Mouse (Mus musculus): Measurements from ENCODE around the gene Gm20431. TPM values are rescaled to one million over a fixed set of nuclear protein-coding genes. Genes with fewer than 3 reads are reported as not detected.
A peak's percentile ranks its signal among the peaks of the same experiment; 100 is the strongest.
"Not testable (repeated sequence)": the region's sequence is repeated elsewhere in the genome, so short reads cannot be mapped to it uniquely, and the experiment has no call there.

The Gm20431 gene
- polyA plus RNA-seq, 1 experiment from 2014 or later: 10.8 TPM

DNA sequence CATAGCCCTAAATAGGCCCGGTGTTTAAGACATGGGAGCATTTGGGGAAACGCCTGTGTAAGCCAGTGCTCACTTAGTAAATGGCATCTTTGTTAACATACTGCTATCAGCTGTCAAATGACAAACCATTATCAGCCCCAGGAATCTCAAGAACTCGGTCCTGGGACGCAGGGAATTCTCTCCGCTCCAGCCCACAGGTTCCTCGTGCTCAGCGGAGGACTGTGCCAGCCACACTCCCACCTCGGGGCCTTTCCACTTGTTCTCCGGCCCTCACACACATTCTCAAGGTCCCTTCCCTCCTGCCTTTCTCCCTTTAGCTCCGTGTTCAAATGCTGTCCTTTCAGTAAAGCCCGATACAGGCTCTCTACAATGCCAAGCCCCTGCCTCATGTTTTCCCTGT, 2.6 kb downstream of the Gm20431 start:
- no peak overlapping the region for H3K27ac ChIP-seq
- H3K27me3 ChIP-seq: peaks cover 5% of the 10 kb centered on the region; the same call in 1 of the 2 replicates
- peaks cover 15% of the 10 kb centered on the region for H3K36me3 ChIP-seq
- peak overlapping the region; percentile 97; the same call in 1 of the 2 replicates for H3K4me2 ChIP-seq (replicated peaks)
- H3K9ac ChIP-seq: no peak overlapping the region
- no peak for ATAC-seq (ENCODE audit: insufficient number of reproducible peaks, insufficient read depth, low FRiP score, low TSS enrichment)
- no peak overlapping the region for H3K4me3 ChIP-seq
- peaks cover 40% of the 10 kb centered on the region for H3K4me1 ChIP-seq
- 57% methylated on average over 11 of the region's 11 CpGs for WGBS
- H3K9me3 ChIP-seq: no peaks in the 10 kb centered on the region

DNA sequence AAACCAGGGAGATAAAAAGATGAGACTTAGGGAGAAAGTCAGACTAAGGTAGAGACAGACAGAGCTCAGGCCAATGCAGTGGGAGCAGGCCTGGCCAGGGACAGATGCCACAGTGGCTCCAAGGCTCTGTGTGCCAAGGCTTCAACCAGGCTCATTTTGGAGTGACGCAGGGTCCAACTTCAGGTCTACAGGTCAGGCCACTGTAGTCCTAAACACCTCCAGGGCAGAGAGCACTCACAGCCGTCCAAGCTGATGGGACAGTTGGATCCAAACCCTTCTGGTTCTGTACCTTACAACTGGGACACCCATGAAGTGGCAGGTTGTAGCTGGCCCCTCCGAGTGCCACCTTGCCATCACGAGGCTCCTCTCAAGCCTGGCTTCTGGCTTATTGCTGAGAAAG, 3.3 kb downstream of the Gm20431 start:
- Histone ChIP-seq H3K9me3 (no peaks in the 10 kb centered on the region), H3K4me2 (replicated peaks) (no peak overlapping the region), H3K4me3 (no peak overlapping the region), H3K36me3 (peaks cover 22% of the 10 kb centered on the region), H3K27me3 (peaks cover 5% of the 10 kb centered on the region; the same call in 1 of the 2 replicates), H3K4me1 (peaks cover 40% of the 10 kb centered on the region), H3K9ac (no peak overlapping the region), H3K27ac (no peak overlapping the region)
- no peak for ATAC-seq (ENCODE audit: insufficient number of reproducible peaks, insufficient read depth, low FRiP score, low TSS enrichment)
- 85% methylated on average over 4 of the region's 4 CpGs for WGBS

DNA sequence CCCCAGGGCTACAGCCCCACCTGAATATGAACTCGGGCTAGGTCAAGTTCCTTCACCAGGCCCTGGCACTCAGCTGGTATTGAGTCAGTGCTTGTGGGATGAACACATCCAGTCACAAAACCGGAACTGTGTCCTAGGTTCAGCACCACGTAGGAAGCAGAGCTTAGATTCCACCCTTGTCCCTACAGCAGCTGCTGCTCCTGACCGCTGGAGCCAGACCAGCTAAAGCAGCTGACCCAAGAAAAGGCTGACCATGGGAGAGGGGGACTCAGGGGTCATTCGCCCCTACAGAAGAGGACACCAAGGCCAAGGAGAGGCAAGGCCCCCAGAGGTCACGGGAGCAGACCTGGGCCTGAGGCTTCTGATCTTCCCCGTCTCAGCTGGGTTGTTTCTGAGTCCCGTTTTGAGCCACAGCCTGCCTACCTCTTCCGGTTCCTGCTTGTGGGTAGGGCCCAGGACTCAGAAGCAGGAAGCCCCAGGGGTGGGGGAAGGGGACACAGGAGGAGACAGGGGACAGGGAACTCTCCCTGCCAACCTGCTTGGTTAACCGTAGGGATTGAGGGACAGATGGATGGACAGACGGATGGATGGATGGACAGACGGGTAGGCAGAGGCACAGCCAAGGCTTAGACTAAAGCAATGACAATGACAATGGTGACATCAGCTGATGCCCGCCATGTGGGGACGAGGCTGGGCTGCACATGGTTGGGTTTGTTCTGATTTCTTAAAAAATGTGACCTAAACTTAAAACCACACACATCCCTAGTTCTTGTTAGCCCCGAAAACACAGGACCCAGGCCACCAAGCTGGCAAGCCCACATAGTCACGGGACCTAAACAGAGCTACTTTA, 4.4 kb downstream of the Gm20431 start:
- Histone ChIP-seq H3K4me1 (peaks cover 34% of the 10 kb centered on the region), H3K9ac (no peak overlapping the region), H3K36me3 (peaks cover 33% of the 10 kb centered on the region), H3K9me3 (no peaks in the 10 kb centered on the region), H3K4me2 (replicated peaks) (no peak overlapping the region), H3K4me3 (no peak overlapping the region), H3K27ac (no peak overlapping the region), H3K27me3 (no peaks in the 10 kb centered on the region)
- 78% methylated on average over 16 of the region's 16 CpGs for WGBS
- ATAC-seq (ENCODE audit: insufficient number of reproducible peaks, insufficient read depth, low FRiP score, low TSS enrichment): no peak

DNA sequence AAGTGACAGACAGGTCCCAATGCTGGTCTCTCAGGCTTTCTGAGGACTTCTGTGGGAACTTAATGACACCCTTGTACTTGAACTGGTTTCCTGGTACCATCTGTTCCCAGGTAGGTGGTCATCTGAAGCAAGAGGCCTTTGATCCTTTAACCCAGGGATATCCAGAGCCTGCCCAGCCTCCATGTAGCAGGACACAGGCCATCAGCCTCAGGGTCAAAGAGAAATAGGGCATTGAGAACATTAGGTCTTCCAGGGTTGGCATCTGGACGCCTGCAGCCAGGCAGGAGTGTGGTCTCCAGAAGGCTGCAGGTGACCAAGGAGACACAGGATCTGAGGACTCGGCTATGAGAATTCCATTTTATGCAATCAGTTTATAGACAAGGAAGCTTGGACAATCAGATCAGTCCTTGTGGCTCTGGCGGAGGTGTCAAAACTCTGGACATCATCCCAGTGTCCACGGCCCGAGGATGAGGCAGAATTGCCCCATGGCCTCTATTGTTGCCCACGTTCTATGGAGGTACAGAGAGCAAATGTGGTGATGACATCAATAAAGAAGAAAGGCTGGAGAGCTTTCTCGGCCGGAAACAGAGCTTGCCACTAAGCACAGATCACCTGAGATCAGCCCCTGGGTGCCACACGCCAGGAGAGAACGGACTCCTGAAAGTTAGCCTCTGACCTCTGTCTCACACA, 6.2 kb downstream of the Gm20431 start:
- no peak for ATAC-seq (ENCODE audit: insufficient number of reproducible peaks, insufficient read depth, low FRiP score, low TSS enrichment)
- Histone ChIP-seq H3K9me3 (no peaks in the 10 kb centered on the region), H3K27me3 (no peaks in the 10 kb centered on the region), H3K36me3 (peaks cover 40% of the 10 kb centered on the region), H3K27ac (no peak overlapping the region), H3K4me2 (replicated peaks) (no peak overlapping the region), H3K4me1 (peaks cover 25% of the 10 kb centered on the region), H3K4me3 (no peak overlapping the region), H3K9ac (no peak overlapping the region)
- 91% methylated on average over 10 of the region's 10 CpGs for WGBS

DNA sequence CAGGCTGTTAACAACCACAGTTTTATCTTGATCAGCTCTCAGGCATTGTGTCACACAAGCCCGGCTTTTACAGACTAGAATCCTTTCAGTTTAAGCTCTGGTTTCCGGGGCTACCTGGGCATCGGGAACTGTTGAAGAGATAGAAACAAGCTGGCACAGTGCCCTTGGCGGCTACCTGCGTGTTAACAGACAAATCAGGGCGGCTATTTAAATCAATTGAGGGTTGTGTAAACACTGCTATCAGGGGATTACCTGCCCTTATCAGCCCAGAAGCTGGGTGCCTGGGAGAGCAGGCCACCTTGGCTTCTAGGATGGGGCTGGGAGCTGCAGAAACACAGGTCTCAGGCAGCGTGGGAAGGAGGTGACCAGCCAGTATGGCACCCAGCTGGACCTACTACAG, 8.6 kb downstream of the Gm20431 start:
- no peak for ATAC-seq (ENCODE audit: insufficient number of reproducible peaks, insufficient read depth, low FRiP score, low TSS enrichment)
- 90% methylated on average over 7 of the region's 7 CpGs for WGBS
- Histone ChIP-seq H3K9me3 (no peaks in the 10 kb centered on the region), H3K27ac (no peak overlapping the region), H3K4me2 (replicated peaks) (no peak overlapping the region), H3K36me3 (peaks cover 55% of the 10 kb centered on the region), H3K4me3 (no peak overlapping the region), H3K27me3 (no peaks in the 10 kb centered on the region), H3K9ac (no peak overlapping the region), H3K4me1 (0 out of 2 replicates have a peak, but pooled peaks cover 7% of the 10 kb centered on the region)

DNA sequence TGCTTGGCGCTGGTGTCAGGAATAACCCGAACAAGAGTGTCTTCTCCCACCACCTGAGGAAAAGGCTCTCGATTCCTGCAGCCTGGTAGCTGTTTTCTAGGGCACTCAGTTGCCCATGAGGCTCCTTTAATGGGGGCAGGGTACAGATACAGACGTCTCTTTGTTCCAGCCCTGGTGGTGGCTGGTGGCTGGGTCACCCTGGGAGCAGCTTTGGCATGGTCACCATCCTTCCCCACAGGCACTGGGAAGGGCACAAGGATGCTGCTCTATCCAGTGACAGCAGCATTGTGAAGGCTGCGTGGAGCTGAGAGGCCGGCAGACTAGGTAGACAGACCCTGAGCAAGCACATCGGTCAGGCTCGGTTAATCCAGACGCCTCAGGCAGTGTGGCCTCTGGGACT, 9.7 kb downstream of the Gm20431 start:
- no peaks in the 10 kb centered on the region for H3K27me3 ChIP-seq
- no peak overlapping the region for H3K27ac ChIP-seq
- H3K4me3 ChIP-seq: no peak overlapping the region
- no peak for ATAC-seq (ENCODE audit: insufficient number of reproducible peaks, insufficient read depth, low FRiP score, low TSS enrichment)
- H3K4me1 ChIP-seq: 0 out of 2 replicates have a peak, but pooled peaks cover 3% of the 10 kb centered on the region
- WGBS: 70% methylated on average over 9 of the region's 9 CpGs
- no peaks in the 10 kb centered on the region for H3K9me3 ChIP-seq
- H3K4me2 ChIP-seq (replicated peaks): no peak overlapping the region
- peaks cover 57% of the 10 kb centered on the region for H3K36me3 ChIP-seq
- H3K9ac ChIP-seq: 0 out of 2 replicates have a peak overlapping the region, but pooled peaks have one; percentile 19

DNA sequence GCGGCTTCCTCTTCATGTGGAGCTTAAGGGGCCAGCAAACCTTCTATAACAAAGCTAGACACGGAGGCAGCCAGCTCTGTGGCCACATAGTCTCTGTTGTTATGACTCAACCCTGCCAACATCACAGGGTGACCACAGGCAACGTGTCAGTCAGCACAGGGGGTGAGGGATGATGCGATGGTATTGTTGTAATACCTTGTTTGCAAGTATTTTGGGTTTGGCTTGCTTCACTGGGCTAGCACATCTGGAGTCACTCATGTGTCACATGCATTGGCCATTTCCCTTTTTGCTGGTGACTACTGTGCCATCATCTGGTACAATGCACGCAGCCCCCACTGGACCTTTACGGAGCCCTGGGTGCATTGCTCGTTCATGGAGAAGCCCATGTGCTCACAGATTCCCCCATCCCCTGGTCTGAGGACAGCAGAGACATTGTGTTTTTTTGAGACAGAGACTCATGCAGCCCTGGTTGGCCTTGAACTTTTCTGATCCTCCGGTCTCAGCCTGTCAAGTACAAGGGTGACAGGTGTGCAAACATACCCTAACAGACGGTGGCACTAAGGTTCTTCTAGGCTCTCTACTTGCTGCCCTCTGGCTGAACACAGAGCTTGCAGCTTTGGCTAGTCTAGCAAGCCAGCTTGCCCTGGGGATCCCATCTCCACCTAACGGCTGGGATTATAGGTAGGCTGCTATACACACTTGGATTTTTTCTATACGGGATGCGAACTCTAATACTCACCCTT, 11.8 kb downstream of the Gm20431 start:
- H3K4me2 ChIP-seq (replicated peaks): no peak overlapping the region
- H3K4me3 ChIP-seq: no peak overlapping the region
- peaks cover 67% of the 10 kb centered on the region for H3K36me3 ChIP-seq
- H3K9me3 ChIP-seq: no peaks in the 10 kb centered on the region
- no peak for ATAC-seq (ENCODE audit: insufficient number of reproducible peaks, insufficient read depth, low FRiP score, low TSS enrichment)
- WGBS: 89% methylated on average over 12 of the region's 12 CpGs
- no peak overlapping the region for H3K9ac ChIP-seq
- no peaks in the 10 kb centered on the region for H3K27me3 ChIP-seq
- no peak overlapping the region for H3K27ac ChIP-seq
- no peaks in the 10 kb centered on the region for H3K4me1 ChIP-seq

DNA sequence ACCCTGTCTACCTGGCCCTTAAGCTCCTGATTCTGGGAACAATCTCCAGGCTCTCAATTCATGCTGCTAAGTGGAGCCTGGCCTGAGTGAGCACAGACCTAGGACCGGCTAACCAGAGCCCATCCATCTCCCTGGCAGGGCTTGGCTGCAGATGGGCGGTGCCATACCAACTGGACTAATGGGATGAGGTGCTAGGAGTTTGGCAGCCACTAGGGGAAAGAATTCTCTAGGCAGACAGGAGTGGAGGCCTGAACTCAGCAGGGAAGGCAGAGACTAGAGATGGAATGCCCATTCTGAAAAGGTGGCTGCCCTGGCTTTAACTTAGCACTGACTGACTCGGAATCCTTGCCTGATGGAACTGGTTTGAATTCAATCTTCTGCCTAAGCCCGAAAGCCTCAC, 14.9 kb downstream of the Gm20431 start:
- no peak overlapping the region for H3K4me3 ChIP-seq
- H3K4me2 ChIP-seq (replicated peaks): no peak overlapping the region
- no peak for ATAC-seq (ENCODE audit: insufficient number of reproducible peaks, insufficient read depth, low FRiP score, low TSS enrichment)
- H3K9me3 ChIP-seq: no peaks in the 10 kb centered on the region
- H3K9ac ChIP-seq: no peak overlapping the region
- peaks cover 45% of the 10 kb centered on the region for H3K36me3 ChIP-seq
- no peak overlapping the region for H3K27ac ChIP-seq
- H3K27me3 ChIP-seq: no peaks in the 10 kb centered on the region
- H3K4me1 ChIP-seq: no peaks in the 10 kb centered on the region
- 77% methylated on average over 4 of the region's 4 CpGs for WGBS

DNA sequence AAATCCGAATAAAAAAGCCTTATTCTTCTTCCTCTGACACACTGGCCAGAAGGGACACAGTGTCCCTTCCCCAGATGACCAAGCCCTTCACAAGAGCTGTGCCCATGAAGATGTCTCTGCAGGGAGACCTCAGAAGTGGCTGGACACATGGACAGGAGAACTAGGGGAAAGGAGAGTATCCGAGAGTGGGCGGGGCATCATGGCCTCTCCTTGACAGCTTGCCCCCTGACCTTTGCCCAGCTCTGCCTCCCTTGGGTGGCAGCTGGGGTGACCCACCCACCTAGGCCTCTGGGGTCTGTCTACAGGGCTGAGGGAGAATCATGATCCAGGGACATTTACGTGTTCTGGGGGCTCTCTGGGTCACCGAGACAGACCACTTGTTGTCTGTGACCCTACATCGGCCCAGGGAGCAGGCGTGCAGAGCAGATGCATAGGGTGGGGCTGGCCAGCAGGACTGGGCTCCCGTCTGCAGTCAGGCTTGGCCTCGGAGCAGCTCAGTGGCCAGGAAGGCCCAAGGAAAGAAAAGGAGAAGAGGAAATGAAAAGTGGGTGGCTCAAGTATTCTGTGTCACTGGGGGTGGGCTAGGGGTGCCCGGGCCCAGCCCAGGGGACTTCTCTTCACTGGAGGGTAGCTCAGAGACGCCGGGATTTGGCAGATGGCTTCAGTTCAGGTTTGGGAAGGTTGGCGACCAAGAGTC, 17.8 kb downstream of the Gm20431 start:
- not testable (repeated sequence) for H3K27ac ChIP-seq; H3K9ac ChIP-seq; H3K9me3 ChIP-seq; H3K4me3 ChIP-seq; H3K4me1 ChIP-seq; H3K4me2 ChIP-seq (replicated peaks); ATAC-seq (ENCODE audit: insufficient number of reproducible peaks, insufficient read depth, low FRiP score, low TSS enrichment); H3K27me3 ChIP-seq
- peaks cover 39% of the 10 kb centered on the region for H3K36me3 ChIP-seq
- 81% methylated on average over 13 of the region's 13 CpGs for WGBS

DNA sequence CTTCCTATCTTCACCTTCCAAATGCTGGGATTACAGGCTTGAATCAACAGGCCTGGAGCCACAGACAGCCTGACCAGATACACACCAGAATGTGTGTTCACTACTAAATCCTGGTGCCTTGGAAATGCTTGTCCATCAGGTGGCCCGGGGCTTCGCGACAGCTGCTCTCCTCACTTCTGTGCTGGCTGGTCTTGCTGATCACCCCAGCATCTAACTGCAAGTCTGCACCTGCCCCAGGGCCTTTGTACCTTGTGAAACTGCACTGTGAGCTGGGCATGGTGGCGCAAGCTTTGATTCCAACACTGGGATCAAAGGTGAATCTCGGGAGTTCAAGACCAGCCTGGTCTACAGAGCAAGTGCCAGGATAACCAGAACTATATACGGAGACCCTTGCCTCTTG, 19.1 kb downstream of the Gm20431 start:
- no peak for ATAC-seq (ENCODE audit: insufficient number of reproducible peaks, insufficient read depth, low FRiP score, low TSS enrichment)
- Histone ChIP-seq H3K27me3 (no peaks in the 10 kb centered on the region), H3K36me3 (peaks cover 30% of the 10 kb centered on the region), H3K4me1 (no peaks in the 10 kb centered on the region), H3K27ac (no peak overlapping the region), H3K4me3 (no peak overlapping the region), H3K4me2 (replicated peaks) (no peak overlapping the region), H3K9me3 (0 out of 2 replicates have a peak, but pooled peaks cover 3% of the 10 kb centered on the region), H3K9ac (no peak overlapping the region)
- WGBS: 86% methylated on average over 6 of the region's 6 CpGs

DNA sequence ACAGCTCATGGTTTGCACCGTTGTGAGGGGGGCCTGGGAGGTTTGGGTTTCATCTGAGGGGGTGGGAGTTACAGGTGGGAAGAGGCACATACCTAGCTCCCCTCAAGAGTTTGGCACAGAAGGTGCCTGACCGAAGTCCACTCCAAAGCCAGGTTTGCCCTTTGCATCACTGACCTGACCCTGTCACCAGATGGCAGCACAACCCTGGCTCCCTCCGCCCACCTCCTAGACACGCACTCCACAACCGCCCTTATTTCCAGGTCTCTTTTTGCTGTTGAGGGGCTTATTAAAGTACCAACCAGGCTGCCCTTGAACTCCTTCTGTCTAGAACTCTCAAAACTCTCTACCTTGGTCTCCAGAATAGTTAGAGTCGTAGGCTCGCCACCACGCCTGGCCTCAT, 20.0 kb downstream of the Gm20431 start:
- ATAC-seq (ENCODE audit: insufficient number of reproducible peaks, insufficient read depth, low FRiP score, low TSS enrichment): no peak
- no peak overlapping the region for H3K4me2 ChIP-seq (replicated peaks)
- WGBS: 53% methylated on average over 8 of the region's 8 CpGs
- no peaks in the 10 kb centered on the region for H3K4me1 ChIP-seq
- no peaks in the 10 kb centered on the region for H3K27me3 ChIP-seq
- no peak overlapping the region for H3K4me3 ChIP-seq
- H3K9ac ChIP-seq: no peak overlapping the region
- peaks cover 30% of the 10 kb centered on the region for H3K36me3 ChIP-seq
- H3K27ac ChIP-seq: no peak overlapping the region
- 0 out of 2 replicates have a peak, but pooled peaks cover 3% of the 10 kb centered on the region for H3K9me3 ChIP-seq
